Mouse (Mus musculus) kidney, postnatal 4 days (tissue): ENCODE measurements around the gene Nadsyn1.

Experiments used
- DNase-seq, 2 experiments: peaks; one replicate each; pipeline ENCODE4 v3.0.0; 2021; ENCODE audit warnings: mixed read lengths in 2 of 2

Gene Nadsyn1

GRCm38 (mm10) chr7:143822375-143823265 is at the start of gene Nadsyn1, which contains the start of gene Dhcr7:
Gene Nadsyn1, minus strand, starts transcription at chr7:143822849.
Gene Dhcr7, plus strand, starts transcription at chr7:143823145.
- DNase-seq: peak; percentile 100

GRCm38 (mm10) chr7:143868874-143869273 is 46.2 kb upstream of the Nadsyn1 start:
- DNase-seq: no peak

GRCm38 (mm10) chr7:143866538-143866937 is 43.9 kb upstream of the Nadsyn1 start, which contains the start of gene Gm498:
Gene Gm498, plus strand, starts transcription at chr7:143866838.
- no peak for DNase-seq

- no peak for DNase-seq
Measured at GRCm38 (mm10) chr7:143848768-143849482, 26.3 kb upstream of the Nadsyn1 start.

GRCm38 (mm10) chr7:143848127-143848767 is 25.6 kb upstream of the Nadsyn1 start:
- no peak for DNase-seq

- DNase-seq: no peak
Measured at GRCm38 (mm10) chr7:143841301-143841700, 18.7 kb upstream of the Nadsyn1 start.

GRCm38 (mm10) chr7:143840121-143840520 is 17.5 kb upstream of the Nadsyn1 start:
- DNase-seq: no peak

GRCm38 (mm10) chr7:143837705-143838358 is 15.2 kb upstream of the Nadsyn1 start:
- DNase-seq: no peak

GRCm38 (mm10) chr7:143834972-143835371 is 12.3 kb upstream of the Nadsyn1 start:
- no peak for DNase-seq

- DNase-seq: no peak
Measured at GRCm38 (mm10) chr7:143834316-143834715, 11.7 kb upstream of the Nadsyn1 start.

- DNase-seq: no peak
Measured at GRCm38 (mm10) chr7:143833581-143834190, 11.0 kb upstream of the Nadsyn1 start.

GRCm38 (mm10) chr7:143832611-143833010 is 10.0 kb upstream of the Nadsyn1 start:
- no peak for DNase-seq

- peak; percentile 42 to 65 for DNase-seq
Measured at GRCm38 (mm10) chr7:143832196-143832595, 9.5 kb upstream of the Nadsyn1 start.

GRCm38 (mm10) chr7:143830399-143830798 is 7.8 kb upstream of the Nadsyn1 start:
- DNase-seq: no peak

GRCm38 (mm10) chr7:143829504-143830331 is 7.1 kb upstream of the Nadsyn1 start:
- peak; percentile 95 to 97 for DNase-seq

- no peak for DNase-seq
Measured at GRCm38 (mm10) chr7:143826985-143827384, 4.3 kb upstream of the Nadsyn1 start.

- no peak for DNase-seq
Measured at GRCm38 (mm10) chr7:143823266-143823605, 587 bp upstream of the Nadsyn1 start.

- DNase-seq: no peak
Measured at GRCm38 (mm10) chr7:143821241-143821640, 1.4 kb downstream of the Nadsyn1 start.

GRCm38 (mm10) chr7:143819201-143819600 is 3.4 kb downstream of the Nadsyn1 start:
- DNase-seq: no peak

- DNase-seq: peak; percentile 60 to 65
Measured at GRCm38 (mm10) chr7:143808909-143809308, 13.7 kb downstream of the Nadsyn1 start.

- DNase-seq: peak in 1 of 2 experiments; percentile 24
Measured at GRCm38 (mm10) chr7:143805199-143805624, 17.4 kb downstream of the Nadsyn1 start.
